Mouse (Mus musculus) bone marrow, adult 2 months (tissue): ENCODE measurements around the gene Selenoi.

Experiments
- CTCF ChIP-seq: fragments of 200-500 bp; IDR thresholded peaks from 2 replicates; pipeline ENCODE4 v1.5.1; 2011; ENCODE audit warnings: low read length, control low read depth; ENCODE audit not compliant: control insufficient read depth, insufficient read depth
- POLR2A ChIP-seq: fragments of 200-500 bp; IDR thresholded peaks from 2 replicates; pipeline ENCODE4 v1.6.1; 2011; ENCODE audit warnings: low read depth, mild to moderate bottlenecking, control low read depth, low read length, borderline replicate concordance; ENCODE audit not compliant: control insufficient read depth

DNA sequence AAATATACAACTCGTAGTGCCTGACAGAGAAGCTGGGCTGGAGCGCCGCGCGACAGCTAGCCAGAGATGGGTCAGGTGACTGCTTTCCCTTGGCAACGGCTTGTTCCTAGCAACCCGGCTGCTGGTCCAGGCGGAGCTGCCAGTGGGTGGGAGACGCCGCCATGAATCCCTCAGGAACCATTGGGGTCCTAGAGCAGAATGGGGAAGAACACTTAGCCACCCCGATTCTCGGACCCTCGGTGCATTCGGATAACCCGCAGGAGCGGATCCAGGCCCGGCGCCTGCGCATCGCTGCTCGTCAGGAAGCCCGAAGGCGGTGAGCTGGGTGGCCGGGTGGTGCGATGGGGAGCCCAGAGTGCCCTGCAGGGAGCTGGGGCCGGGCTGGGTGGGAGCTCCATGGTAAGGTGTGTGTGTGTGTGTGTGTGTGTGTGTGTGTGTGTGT lies 48.9 kb downstream of the Selenoi start, which contains the start of gene Drc1:
- TF ChIP-seq CTCF (no peak), POLR2A (no peak)
